Mouse (Mus musculus) forebrain, embryonic 10.5 days (tissue): Measurements from ENCODE around the gene Pilra. TPM values are rescaled to one million over a fixed set of nuclear protein-coding genes. Genes with fewer than 3 reads are reported as not detected.
"Not testable (repeated sequence)": the region's sequence is repeated elsewhere in the genome, so short reads cannot be mapped to it uniquely, and the experiment has no call there.

Experiments used
- DNase-seq: peaks from one replicate; pipeline ENCODE4 v3.0.0-alpha.2; 2017; ENCODE audit warnings: low spot score; ENCODE audit errors: extremely low spot score
- H3K27ac ChIP-seq: fragments of 300-500 bp; sonication (generic); 2 replicates; pipeline ENCODE4 v1.5.1; 2016; ENCODE audit warnings: mild to moderate bottlenecking
- H3K27me3 ChIP-seq: fragments of 300-500 bp; sonication (generic); 2 replicates; pipeline ENCODE4 v1.6.1; 2016; ENCODE audit warnings: mild to moderate bottlenecking; ENCODE audit not compliant: poor library complexity, severe bottlenecking
- H3K36me3 ChIP-seq: fragments of 300-500 bp; sonication (generic); replicated peaks from 2 replicates; pipeline ENCODE4 v1.6.1; 2016; ENCODE audit warnings: mild to moderate bottlenecking, moderate library complexity
- H3K4me1 ChIP-seq: fragments of 300-500 bp; sonication (generic); 2 replicates; pipeline ENCODE4 v1.6.1; 2016
- H3K4me3 ChIP-seq: fragments of 300-500 bp; sonication (generic); 2 replicates; pipeline ENCODE4 v1.5.1; 2016; ENCODE audit warnings: mild to moderate bottlenecking, moderate library complexity
- H3K9me3 ChIP-seq: fragments of 300-500 bp; sonication (generic); 2 replicates; pipeline ENCODE4 v1.6.1; 2016; ENCODE audit warnings: mild to moderate bottlenecking, moderate library complexity
- WGBS: fragments of 180-500 bp; shearing (Covaris S2); methylation state at CpG from one replicate; pipeline ENCODE4 v1.1.7; 2016; 5-methylcytosine and 5-hydroxymethylcytosine counted together
- polyA plus RNA-seq: library from polyadenylated mRNA; unstranded; fragments of >200 nt; fragmentation: Nextera tagmentation; extraction: Ambion mirVana; gene quantifications from 2 replicates; pipeline ENCODE4 v1.2.1, GENCODE M21; 2016

Gene Pilra
- polyA plus RNA-seq, 1 experiment from 2014 or later: 0.43 TPM

DNA sequence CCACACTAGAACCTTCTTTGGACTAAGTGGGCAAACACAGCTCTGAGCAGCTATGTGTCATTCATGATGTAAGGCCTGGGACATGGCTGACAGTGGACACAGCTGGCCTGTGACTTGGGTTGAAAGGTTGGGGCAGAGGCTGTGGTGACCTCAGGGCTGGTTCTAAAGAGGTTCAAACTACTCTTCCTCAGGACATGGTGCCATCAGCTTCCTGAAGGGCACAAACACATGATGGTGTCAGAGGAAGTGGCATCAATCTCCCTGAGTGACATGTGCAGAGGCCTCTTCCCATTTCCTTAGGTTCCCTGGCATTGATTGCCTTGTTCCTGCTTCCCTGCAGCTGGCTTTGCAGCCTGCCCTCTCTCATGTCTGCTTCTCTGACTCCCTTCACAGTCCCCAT lies 1.0 kb upstream of the Pilra start:
- not testable (repeated sequence) for H3K36me3 ChIP-seq, H3K27ac ChIP-seq, H3K4me1 ChIP-seq, H3K9me3 ChIP-seq, H3K27me3 ChIP-seq, H3K4me3 ChIP-seq, DNase-seq

DNA sequence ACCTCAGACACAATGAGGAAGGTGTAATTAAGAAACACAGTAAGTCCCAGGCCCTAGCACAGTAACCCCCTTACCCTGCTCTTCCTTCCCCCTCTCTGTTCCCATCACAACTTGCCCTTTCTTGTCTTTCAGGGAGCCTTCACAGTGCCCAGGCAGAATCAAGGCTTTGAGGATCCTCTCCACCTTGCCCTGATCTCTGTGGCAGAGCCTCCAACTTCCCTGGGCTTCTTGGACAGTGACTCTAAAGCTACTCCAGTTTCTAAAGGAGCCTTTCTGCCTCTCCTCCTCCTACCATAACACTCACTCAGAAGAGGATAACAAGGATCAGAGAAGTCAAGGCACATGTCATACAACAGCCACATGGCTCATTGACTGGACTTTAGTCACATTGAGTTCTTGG lies 530 bp upstream of the Pilra start:
- H3K4me1 ChIP-seq: no peaks in the 10 kb centered on the region
- no peaks in the 10 kb centered on the region for H3K9me3 ChIP-seq
- H3K27me3 ChIP-seq: no peaks in the 10 kb centered on the region
- no peak for DNase-seq
- no peak overlapping the region for H3K27ac ChIP-seq
- H3K4me3 ChIP-seq: no peak overlapping the region
- no peaks in the 10 kb centered on the region for H3K36me3 ChIP-seq

DNA sequence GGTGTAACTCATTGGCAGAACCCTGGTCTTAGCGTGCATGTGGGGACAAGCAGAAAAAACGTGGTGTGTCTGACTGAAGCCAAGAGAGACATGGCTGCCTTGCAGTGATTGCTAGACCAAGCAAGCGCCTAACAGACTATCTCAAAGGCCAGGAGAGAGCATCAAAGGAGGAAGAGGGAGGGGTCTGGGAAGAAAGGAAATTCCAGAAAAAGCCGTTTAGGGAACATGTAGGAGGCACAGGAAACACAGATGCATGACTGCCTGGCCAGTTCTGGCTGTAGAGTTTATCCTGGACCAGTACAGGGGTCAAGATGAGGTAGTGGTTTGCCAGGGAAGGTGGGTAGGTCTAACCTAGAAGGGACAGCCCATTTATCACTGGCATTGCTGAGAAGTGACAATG lies 2.6 kb downstream of the Pilra start:
- WGBS: 66% methylated on average over 4 of the region's 4 CpGs
- H3K27ac ChIP-seq: no peak overlapping the region
- no peaks in the 10 kb centered on the region for H3K36me3 ChIP-seq
- H3K4me1 ChIP-seq: no peaks in the 10 kb centered on the region
- H3K9me3 ChIP-seq: no peaks in the 10 kb centered on the region
- H3K4me3 ChIP-seq: no peak overlapping the region
- DNase-seq: no peak
- no peaks in the 10 kb centered on the region for H3K27me3 ChIP-seq

DNA sequence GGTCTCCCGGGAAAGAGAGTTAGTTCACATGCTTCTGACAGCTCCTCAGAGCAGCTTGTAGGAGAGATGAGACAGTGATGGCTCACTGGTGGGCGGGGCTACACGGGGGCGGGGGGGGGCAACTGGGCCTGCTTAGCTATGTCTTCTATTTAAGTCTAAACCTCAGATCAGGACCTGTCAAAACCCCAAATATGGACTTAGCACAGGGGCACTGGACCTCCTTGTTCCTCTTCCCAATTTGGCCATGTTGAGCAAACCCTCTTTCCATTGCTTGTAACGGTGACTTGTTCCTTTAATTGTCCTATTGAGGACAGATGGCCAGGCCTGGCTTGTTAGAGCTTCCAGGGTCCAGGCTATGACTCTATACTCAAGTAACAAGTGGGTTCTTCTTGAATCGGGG lies 4.6 kb downstream of the Pilra start:
- H3K4me3 ChIP-seq: no peak overlapping the region
- H3K9me3 ChIP-seq: no peaks in the 10 kb centered on the region
- 86% methylated on average over 6 of the region's 6 CpGs for WGBS
- no peaks in the 10 kb centered on the region for H3K36me3 ChIP-seq
- H3K27ac ChIP-seq: no peak overlapping the region
- H3K4me1 ChIP-seq: no peaks in the 10 kb centered on the region
- DNase-seq: no peak
- no peaks in the 10 kb centered on the region for H3K27me3 ChIP-seq

DNA sequence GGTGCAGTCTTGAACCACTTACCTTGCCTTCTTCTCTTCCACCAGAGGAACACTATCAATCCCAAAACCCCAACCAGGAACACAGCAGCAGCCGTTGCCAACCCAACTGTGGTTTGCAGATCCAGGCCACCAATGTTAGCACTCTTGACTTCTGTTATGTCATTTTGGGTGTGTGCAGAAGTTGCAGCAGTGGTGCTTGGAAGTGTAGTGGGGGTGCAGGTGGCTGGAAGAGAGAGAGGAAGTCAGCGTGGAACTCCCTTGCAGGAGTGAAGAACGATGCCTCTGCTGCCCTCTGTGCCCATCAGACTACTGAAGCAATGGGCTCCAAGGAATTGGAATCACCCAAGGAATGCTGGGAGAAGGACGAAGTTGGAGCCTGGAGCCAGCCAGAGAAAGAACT lies 5.0 kb downstream of the Pilra start:
- no peak for DNase-seq
- 94% methylated on average over 4 of the region's 4 CpGs for WGBS
- no peaks in the 10 kb centered on the region for H3K36me3 ChIP-seq
- H3K9me3 ChIP-seq: no peaks in the 10 kb centered on the region
- H3K27me3 ChIP-seq: no peaks in the 10 kb centered on the region
- H3K27ac ChIP-seq: no peak overlapping the region
- H3K4me3 ChIP-seq: no peak overlapping the region
- no peaks in the 10 kb centered on the region for H3K4me1 ChIP-seq

DNA sequence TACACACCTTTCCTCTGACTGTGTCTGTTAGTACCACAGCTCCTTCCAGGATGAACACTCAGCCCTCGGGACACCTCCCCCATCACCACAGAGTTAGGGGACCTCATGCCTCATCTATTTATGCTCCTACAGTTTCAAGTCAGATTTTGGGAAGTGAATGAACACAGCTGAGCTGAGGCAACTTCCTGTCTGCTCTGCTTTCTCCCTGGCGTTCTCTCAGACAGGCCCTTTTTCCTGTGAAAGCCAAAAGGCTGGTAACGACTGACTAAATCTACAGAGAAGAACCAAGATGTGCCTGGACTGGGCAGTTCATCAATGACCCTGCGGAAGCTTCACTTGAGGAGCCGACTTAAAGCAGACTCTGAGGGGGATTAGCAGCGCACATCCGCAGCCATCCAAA lies 5.8 kb downstream of the Pilra start:
- no peak overlapping the region for H3K27ac ChIP-seq
- no peaks in the 10 kb centered on the region for H3K27me3 ChIP-seq
- H3K9me3 ChIP-seq: no peaks in the 10 kb centered on the region
- no peaks in the 10 kb centered on the region for H3K36me3 ChIP-seq
- no peaks in the 10 kb centered on the region for H3K4me1 ChIP-seq
- no peak overlapping the region for H3K4me3 ChIP-seq
- DNase-seq: no peak
- WGBS: 86% methylated on average over 7 of the region's 7 CpGs

DNA sequence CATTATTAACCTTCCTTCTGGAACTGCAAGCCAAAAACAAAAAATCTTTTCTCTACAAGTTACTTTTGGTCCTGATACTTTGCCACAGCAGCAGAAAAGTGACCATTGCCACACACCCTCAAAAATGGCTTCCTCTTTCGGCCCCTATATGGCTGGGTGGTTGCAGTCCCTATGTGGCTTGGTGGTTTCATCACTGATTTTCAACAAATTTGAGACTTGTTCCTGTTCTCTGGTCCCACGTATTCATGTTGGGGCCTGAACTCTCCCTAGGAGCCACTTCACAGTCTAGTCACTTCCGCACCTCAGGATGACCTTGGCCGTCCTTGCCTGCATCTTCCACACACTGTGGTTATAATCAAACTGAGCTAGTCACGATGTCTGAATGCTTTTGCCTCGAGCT lies 7.4 kb downstream of the Pilra start:
- no peaks in the 10 kb centered on the region for H3K4me1 ChIP-seq
- no peaks in the 10 kb centered on the region for H3K27me3 ChIP-seq
- H3K36me3 ChIP-seq: no peaks in the 10 kb centered on the region
- no peak overlapping the region for H3K27ac ChIP-seq
- H3K4me3 ChIP-seq: no peak overlapping the region
- 89% methylated on average over 6 of the region's 6 CpGs for WGBS
- DNase-seq: no peak
- H3K9me3 ChIP-seq: no peaks in the 10 kb centered on the region

DNA sequence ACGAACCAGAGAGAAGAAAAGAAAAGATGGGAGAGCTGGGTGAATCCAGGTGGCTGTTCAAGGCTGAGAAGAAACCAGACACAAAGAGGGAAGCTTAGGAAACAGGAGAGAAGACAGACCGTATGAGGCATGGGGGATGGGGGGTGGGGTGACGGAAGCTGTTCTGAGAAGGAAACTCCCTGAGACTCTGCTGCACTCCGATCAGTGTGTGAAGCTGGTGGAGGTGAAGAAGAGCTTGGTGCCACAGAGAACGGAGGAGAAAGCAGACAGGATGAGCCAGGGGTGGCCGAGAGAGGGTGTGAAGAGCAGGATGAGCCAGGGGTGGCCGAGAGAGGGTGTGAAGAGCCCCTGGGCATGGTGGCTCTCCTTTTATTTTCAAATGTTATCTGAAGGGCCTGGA lies 9.7 kb downstream of the Pilra start:
- H3K27me3 ChIP-seq: no peaks in the 10 kb centered on the region
- no peaks in the 10 kb centered on the region for H3K9me3 ChIP-seq
- no peak overlapping the region for H3K27ac ChIP-seq
- no peaks in the 10 kb centered on the region for H3K4me1 ChIP-seq
- no peak overlapping the region for H3K4me3 ChIP-seq
- WGBS: 67% methylated on average over 7 of the region's 7 CpGs
- no peak for DNase-seq
- no peaks in the 10 kb centered on the region for H3K36me3 ChIP-seq

DNA sequence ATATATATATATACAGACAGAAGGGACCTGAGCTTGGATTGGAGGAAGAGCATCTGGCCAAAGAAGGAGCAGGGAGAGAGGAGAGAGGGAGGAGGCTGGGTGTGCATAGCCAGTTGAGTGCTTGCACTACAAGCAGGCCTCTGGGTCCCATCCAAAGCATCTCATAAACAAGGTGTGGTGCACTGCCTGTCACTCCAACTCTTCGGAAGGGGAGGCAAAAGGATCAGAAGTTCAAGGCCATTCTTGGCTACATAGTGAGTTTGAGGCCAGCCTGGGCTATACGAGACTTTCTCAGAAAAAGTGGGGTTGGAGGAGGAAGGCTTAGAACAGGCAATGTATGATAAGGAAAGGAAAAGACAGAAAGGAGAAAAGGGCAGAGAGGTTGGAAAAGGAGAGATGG lies 10.1 kb downstream of the Pilra start:
- Histone ChIP-seq H3K9me3 (no peaks in the 10 kb centered on the region), H3K4me3 (no peak overlapping the region), H3K36me3 (no peaks in the 10 kb centered on the region), H3K4me1 (no peaks in the 10 kb centered on the region), H3K27ac (no peak overlapping the region), H3K27me3 (no peaks in the 10 kb centered on the region)
- 78% methylated on average over 2 of the region's 2 CpGs for WGBS
- no peak for DNase-seq

DNA sequence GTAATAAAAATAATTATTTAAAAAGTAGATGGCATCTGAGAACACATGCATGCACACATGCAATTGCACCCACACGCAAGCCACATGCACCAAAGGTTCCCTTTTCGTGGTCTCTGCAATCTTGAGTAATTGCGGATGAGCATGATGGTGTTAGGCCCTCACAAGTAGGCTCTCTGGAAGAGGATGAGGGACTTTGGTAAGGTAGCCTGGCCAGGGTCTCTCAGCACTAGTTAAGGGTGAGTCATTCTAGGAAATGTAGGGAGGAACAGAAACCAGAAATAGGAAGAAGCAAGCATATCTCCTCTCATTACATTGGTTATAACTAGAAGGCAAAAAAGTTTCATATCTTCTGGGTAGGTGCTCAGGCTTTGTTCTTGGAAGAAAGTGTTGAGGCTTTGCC lies 11.1 kb downstream of the Pilra start:
- H3K27me3 ChIP-seq: no peaks in the 10 kb centered on the region
- DNase-seq: no peak
- WGBS: 91% methylated on average over 3 of the region's 3 CpGs
- no peak overlapping the region for H3K4me3 ChIP-seq
- no peaks in the 10 kb centered on the region for H3K36me3 ChIP-seq
- H3K4me1 ChIP-seq: no peaks in the 10 kb centered on the region
- H3K27ac ChIP-seq: no peak overlapping the region
- no peaks in the 10 kb centered on the region for H3K9me3 ChIP-seq

DNA sequence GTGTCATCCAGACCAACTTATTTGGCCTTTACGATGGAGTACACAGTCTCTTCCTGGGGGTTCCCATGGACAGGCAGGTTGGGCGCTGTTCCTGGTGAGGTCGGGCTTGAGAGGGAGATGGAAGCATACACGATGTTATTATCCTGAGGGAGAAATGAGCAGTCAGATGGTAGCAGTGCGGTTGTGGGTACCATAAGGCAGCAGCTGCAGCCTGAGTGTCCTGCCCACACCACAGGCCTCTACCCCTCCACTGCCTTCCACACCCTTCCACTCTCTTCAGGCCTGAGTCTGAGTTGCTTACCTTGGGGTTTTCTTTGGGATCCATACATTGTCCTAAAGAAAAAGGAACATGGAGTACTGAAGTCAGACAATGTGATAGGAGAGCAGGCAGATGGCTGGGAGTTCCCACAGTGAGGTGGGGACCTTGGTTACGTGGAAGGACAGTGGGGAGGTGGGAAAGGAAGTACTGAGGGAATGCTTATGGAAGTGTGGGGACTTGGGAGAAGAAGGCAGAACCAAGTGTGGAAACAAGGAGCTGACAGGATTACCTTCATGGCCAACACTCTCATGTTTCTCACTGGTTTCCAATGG lies 12.5 kb downstream of the Pilra start:
- whole genome bisulfite sequencing: 86% methylated on average over 6 of the region's 6 CpGs
- no peak for DNase-seq
- no peaks in the 10 kb centered on the region for H3K36me3 ChIP-seq
- H3K9me3 ChIP-seq: no peaks in the 10 kb centered on the region
- no peaks in the 10 kb centered on the region for H3K27me3 ChIP-seq
- H3K27ac ChIP-seq: no peak overlapping the region
- no peak overlapping the region for H3K4me3 ChIP-seq
- H3K4me1 ChIP-seq: no peaks in the 10 kb centered on the region

DNA sequence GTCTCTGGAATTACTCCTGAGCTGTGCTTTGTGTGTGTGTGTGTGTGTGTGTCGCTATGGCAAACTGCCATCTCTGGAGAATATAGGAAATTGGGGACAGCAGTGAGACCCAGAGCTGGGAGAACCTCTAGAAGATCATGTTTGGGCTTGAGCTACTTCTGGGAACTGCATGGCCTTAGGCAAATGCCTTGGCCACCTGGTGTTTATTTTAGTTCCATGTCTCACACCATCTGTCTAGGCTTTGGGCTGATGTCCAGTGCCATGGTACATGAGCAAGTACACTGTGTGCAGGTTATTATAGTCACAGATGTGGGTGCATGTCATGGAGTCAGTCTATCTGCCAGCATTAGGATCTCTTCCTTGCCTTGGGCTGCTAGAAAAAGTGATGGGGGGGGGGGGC lies 13.5 kb downstream of the Pilra start:
- no peaks in the 10 kb centered on the region for H3K4me1 ChIP-seq
- H3K27me3 ChIP-seq: no peaks in the 10 kb centered on the region
- no peaks in the 10 kb centered on the region for H3K36me3 ChIP-seq
- no peak overlapping the region for H3K4me3 ChIP-seq
- H3K27ac ChIP-seq: no peak overlapping the region
- 78% methylated on average over 1 of the region's 1 CpGs for whole genome bisulfite sequencing
- no peak for DNase-seq
- no peaks in the 10 kb centered on the region for H3K9me3 ChIP-seq

DNA sequence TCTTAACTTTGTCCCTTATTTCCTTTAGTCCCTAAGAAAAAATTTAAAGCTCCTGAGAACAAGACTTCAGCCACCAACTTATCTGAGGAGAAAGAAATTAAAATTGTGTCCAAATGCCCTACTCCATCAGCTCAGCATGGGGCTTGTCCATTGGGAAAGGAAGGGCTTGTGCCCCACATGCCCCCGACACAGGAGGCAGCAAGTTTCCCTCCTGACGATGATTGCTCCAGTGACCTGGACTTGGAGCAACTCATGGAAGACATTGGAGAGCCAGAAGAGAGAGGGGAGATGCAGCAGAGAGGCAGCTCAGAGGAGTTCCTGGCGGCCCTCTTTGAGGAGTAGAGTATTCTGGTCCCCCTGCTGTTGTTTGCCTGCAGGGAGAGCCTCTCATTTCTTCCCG lies 14.0 kb downstream of the Pilra start:
- no peak for DNase-seq
- no peaks in the 10 kb centered on the region for H3K9me3 ChIP-seq
- no peaks in the 10 kb centered on the region for H3K27me3 ChIP-seq
- no peaks in the 10 kb centered on the region for H3K4me1 ChIP-seq
- H3K27ac ChIP-seq: no peak overlapping the region
- no peak overlapping the region for H3K4me3 ChIP-seq
- WGBS: 70% methylated on average over 4 of the region's 4 CpGs
- no peaks in the 10 kb centered on the region for H3K36me3 ChIP-seq

DNA sequence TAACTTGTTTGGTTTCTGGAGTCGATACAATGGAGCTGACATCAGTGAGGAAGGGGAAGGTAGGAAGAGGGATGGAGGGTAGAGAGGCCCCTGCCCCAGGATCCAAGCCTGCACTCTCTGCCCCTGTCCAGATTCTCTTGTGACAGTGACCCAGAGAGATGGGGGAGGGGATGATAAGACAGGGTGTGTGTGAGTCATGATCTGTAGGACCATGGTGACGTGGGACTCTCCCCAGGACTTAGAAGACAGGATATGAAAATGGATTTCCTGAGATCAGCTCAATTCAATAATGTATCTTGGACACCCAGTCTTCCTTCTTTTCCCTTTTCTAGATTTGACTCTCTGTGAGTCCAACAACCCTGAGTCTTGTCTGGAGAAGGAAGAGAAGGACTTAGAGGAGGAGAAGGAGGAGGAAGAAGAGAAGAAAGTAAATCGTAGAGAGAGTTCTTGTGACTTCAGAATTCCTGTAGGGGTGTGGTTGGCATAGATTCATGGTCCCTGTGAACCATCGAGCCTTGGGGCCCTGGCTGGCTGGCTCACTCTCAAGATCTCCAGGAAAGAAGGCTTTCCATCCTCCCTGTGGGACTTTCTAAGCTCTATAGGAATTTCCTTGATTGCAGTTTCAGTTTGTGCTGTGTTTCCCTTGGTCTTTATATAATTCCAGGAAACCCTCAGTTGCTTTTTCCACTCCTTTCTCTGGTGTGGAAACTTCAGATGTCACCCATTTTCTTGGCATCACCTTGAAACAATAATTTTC lies 18.4 kb downstream of the Pilra start:
- no peaks in the 10 kb centered on the region for H3K27me3 ChIP-seq
- H3K4me3 ChIP-seq: no peak overlapping the region
- H3K4me1 ChIP-seq: no peaks in the 10 kb centered on the region
- DNase-seq: no peak
- no peaks in the 10 kb centered on the region for H3K36me3 ChIP-seq
- 80% methylated on average over 4 of the region's 4 CpGs for WGBS
- 0 out of 2 replicates have a peak, but pooled peaks cover 5% of the 10 kb centered on the region for H3K9me3 ChIP-seq
- no peak overlapping the region for H3K27ac ChIP-seq
